Mouse (Mus musculus) urinary bladder, postnatal 10 days (tissue): ENCODE data around the gene Scrt2.
"Not testable (repeated sequence)": the region's sequence is repeated elsewhere in the genome, so short reads cannot be mapped to it uniquely, and the experiment has no call there.

Experiments
- DNase-seq: peaks from one replicate; pipeline ENCODE4 v3.0.0; 2022; ENCODE audit warnings: low spot score

Gene Scrt2

DNA sequence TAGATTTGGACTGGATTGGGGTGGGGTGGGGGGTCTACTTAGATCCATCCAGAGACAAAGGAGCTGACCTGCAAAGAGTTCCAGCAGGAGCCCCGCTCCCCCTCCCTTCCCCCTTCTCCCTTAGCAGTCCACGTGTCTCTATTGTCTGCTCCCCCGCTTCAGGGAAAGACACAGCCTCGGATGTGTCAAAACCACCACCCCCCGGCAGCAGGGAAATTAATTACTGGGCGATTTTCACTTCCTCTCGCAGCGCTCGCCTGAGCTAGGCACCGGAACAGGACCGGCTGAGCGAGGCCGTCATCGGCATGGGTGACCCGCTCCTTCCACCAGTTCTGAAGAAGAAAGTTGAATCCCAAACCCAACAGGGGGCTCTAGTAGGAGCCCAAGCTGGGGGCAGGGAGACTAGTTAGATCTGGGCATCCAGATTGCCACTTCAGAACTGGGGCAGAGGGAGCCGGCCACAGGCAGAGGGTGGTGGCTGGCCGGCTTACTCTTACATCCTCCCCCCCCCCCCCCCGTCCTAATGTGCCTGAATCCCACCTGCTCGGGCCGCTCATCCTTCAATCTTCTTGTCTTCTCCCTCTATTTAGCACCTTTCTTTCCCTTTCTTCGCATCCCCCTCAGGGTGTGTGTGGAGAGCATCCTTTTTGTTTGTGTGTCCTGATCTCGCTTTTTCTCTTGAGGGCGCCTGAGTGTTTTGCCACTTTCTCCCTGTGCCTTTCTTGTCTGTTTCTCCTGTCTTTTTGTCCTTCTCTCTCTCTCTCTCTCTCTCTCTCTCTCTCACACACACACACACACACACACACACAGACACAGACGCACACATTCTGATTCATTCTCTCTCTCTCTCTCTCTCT is at the start of gene Scrt2:
Scrt2 (plus strand) TSS at position 845 of the 857 bp plus-strand sequence.
- DNase-seq, result no peak

DNA sequence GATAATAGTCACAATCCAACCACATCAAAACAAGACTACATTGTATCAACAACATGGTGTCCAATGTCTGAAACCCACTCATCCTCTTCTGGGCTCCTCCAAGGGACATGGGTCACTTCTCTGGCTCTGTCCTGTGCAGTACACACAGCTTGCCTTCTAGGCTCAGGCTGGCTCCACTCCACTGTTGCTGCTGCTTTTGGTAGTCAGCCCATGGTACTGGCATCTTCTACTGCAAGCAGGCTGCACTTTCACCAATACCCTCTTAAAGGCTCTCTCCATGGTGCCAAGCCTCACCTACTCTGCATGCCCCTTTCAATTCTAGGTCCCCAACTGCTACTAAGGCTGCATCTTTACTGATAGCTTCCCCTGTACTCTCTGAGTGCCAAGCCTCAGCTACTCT is 41.2 kb upstream of the Scrt2 start:
- no peak for DNase-seq

DNA sequence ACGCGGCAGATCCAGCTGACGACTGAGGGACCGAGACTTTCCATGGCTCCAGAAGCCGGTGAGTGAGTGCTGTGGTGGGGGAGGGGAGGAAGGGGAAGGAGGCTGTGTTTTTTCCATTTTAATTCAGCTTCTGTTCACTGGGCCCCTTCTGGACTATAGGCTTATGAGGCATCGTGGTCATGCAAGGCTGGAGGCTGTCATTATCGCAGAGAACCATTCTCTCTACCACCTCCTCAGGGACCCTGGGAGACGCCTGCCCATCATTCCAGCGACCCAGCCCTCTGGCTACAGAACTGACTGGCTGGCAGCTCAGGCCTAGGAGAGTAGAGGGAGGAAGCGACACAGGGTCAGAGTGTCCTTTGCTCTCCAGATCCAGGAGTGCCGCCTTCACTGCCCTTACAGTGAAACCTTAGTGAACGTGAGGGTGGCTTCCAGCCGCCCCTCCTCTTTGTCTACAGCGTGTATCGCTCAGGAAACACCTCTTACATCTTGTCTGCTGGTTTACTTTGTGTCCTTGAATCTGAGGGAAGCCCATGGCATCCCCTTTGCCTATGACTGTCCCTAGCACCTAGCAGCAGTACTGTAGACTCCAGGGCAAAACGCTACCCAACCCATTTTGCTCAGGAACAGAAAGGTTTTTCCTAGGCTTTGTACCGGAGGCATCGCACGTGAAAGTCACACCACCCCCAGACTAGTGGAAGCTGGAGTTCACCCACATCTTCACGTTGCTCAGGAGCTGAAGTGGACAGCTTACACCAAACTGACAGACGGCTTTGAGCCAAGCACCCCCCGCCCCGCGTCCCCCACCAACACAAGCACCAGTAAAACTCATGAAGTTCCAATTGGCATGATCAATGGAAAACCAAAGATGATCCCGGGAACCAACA is 34.0 kb upstream of the Scrt2 start:
- DNase-seq, result no peak

DNA sequence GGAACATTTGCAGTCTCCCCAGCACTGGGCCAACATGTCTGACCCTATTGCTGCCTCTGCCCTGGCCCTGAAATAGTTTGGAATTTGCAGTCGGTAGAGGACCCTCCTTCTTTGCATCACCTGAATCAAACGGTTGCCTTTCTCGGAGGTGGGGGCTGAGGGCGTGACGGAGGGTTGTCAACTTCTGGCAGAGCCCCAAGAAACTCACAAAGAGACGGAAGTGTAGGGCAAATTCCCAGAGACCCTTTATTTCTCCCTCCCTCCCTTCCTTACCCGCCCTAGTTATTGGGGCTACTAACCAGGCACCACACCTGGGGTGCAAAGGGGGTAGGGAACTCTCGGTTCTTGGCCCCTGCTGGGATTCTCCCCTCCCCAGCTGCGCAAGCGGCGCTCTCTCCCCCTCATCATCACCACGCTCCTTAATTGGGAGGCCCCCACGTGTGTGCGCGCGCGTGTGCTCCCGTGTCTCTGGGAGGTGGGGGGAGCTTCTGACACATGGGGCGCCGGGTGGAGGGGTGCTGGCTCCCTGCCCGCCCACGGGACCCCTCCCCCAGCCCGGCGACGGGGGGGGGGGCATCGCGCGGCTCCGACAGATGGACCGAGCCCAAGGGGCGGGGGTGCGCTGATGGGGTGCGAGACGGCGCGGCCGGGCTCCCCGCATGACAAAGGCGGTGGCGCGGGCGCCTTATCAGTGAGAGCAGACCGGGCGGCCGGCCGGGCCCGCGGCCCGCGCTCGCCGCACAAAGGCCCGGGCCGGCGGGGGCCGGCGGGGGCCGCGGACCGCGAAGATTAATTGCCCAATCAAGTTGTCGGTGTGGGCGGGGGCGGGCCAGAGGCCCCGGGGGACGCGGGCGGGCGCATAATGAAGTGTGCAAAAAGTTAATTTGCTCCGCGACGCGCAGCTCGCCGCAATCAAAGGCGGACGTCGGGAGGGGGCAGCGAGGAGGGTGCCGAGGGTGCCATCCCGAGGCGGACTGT is 33.0 kb upstream of the Scrt2 start:
- DNase-seq, result no peak

DNA sequence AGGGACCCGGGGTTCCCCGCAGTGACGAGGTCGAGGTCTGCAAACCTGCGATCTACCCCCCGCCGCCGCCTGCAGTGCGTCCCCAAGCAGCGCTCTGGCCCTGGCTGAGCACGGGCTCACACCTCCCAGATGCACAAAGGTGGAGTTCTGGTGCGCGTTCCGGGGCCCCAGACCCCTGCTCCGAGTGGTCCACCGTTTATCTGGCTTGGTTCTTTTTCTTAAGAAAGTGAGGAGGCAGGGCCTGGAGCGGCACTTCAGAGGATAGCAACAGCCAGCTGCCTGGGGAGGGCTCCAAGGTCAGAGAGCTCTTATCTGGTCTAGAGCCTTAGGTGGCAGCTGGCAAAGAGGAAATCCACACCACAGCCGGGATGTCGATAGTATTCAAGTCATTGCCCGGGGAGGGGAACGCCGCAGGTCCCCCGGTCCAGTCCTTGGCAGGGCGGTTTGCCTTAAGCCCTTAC is 32.3 kb upstream of the Scrt2 start:
- DNase-seq, result no peak

DNA sequence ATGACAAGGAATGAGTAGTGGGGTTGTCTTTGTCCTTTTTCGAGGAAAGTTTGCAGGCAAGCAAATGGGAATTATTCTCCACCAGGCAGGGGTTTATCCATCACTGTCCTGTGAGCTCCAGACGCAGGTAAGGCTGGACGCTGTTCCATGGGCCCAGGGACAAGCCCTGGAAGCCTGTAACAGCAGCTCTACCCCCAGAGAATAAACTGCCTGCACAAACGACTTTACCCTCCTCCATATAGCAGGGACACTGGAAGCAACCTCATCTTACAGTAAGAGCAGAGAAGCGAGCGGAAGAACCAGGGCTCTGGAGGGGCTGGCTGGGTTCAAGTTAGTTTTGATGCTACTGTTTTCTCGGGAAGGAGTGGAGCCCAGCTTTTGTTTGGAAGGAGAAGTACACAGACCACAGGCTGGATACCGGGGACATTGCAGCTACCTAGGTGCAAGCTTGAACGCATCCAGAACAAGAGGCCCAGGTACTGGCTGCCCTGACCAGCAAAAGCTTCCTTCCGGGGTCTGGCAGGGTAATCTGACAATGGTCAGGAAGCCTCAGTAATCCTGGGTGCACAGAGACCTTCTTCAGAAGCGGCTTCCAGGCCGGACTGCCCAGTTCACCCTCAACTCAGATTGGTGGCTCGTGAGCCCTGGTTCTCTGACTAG is 31.6 kb upstream of the Scrt2 start:
- DNase-seq, result no peak

GRCm38 (mm10) chr2:152050316-152050715 is 31.0 kb upstream of the Scrt2 start:
- DNase-seq, result no peak

DNA sequence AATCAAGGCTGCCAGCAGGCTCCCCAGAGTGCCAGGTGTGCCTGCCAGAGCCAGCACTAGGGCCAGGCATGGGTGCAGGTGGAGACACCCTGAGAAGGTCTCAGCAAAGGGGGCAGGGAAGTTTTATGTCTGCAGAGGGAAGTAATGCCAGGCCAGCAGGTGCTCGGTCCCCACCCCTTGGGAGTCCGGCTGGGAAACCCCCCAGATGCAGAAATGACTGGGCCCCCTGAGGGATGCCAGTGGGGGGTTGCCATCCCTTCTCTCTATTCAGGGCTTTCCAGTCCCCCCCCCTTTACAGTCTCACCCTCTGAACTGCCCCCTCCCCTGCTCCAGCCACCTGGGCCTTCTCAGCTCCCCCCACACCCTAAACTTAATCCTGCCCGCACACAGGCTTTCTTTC is 29.3 kb upstream of the Scrt2 start:
- DNase-seq, result no peak

- DNase-seq, result no peak
These were observed 25.9 kb upstream of the Scrt2 start for GRCm38 (mm10) chr2:152055406-152055805.

GRCm38 (mm10) chr2:152056368-152057251 is 24.7 kb upstream of the Scrt2 start:
- no peak for DNase-seq

DNA sequence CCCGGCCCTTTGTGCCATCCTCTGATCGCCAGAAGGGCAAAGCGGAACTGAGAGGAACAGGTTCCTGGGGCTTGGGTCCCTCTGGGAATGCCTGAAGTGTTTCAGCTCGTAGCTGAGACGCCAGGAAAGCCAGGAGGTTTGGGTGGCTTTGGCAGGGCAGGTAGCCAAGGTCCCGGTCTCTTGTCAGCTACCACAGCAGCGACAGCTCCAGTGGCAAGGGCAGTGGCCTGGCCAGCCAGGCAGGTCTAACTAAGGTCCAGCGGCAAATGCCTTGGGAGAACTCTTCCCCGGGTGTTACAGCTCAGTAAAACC is 24.1 kb upstream of the Scrt2 start:
- DNase-seq, result no peak

DNA sequence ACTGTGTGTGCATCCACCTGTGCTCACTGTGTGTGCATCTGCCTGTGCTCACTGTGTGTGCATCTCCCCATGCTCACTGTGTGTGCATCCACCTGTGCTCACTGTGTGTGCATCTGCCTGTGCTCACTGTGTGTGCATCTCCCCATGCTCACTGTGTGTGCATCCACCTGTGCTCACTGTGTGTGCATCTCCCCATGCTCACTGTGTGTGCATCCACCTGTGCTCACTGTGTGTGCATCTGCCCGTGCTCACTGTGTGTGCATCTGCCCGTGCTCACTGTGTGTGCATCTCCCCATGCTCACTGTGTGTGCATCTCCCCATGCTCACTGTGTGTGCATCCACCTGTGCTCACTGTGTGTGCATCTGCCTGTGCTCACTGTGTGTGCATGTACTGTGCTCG is 18.5 kb upstream of the Scrt2 start:
- not testable (repeated sequence) for DNase-seq

- DNase-seq, result no peak
These were observed 12.5 kb upstream of the Scrt2 start for GRCm38 (mm10) chr2:152068660-152069433.

DNA sequence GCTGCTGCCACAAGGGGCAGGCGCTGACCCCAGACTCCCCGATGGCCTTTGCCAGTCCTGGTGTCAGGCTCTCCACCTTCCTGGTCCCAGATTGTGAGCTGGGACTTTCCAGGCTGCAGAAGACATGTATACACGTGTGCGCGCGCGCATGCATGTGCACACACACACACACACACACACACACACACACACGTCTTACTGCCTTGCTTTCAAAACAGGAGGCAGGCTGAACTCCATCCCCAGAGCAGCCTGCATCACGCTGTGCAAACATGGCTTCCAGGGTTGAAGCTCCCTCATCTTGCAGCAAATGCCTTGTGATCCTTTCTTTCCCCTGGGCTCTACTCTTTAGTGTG is 11.9 kb upstream of the Scrt2 start:
- DNase-seq, result no peak

DNA sequence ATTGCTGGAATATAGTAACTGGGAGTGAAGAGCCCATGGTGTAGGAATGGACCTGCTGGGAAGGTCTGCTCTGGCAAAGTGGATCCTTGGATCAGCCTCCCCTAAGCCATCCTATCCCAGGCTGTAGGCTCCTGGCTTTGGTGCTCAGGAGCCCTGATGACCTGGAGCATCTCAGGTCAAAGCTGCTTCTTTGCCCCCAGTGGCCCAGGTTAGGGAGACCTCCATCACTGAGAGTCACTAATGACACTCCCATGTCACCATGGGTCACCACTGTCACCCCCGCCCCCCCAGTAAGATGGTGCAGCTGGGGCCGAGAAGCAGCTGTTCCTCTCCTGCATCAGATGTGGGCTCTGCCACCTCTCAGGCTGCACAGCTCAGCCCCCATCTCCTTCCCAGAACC is 11.4 kb upstream of the Scrt2 start:
- DNase-seq, result no peak

DNA sequence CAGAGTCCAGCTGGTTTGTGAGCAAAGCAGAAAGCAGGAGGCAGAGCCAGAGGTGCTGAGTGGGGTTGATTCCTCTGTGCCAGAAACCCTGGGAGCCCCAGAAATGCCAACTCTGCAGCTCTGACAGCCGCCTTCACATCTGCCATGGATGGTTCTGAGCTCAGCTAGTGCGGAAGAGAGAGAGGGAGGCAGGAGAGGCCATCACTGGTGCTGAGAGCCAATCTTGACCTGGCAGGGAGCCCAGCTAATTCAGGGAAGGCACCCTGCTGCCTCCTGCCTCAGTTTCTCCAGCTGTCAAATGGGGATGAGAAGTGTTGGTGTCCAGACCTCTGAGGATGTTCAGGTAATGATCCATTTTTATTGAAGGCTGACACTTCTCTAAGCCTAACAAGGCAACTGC is 6.8 kb upstream of the Scrt2 start:
- no peak for DNase-seq

DNA sequence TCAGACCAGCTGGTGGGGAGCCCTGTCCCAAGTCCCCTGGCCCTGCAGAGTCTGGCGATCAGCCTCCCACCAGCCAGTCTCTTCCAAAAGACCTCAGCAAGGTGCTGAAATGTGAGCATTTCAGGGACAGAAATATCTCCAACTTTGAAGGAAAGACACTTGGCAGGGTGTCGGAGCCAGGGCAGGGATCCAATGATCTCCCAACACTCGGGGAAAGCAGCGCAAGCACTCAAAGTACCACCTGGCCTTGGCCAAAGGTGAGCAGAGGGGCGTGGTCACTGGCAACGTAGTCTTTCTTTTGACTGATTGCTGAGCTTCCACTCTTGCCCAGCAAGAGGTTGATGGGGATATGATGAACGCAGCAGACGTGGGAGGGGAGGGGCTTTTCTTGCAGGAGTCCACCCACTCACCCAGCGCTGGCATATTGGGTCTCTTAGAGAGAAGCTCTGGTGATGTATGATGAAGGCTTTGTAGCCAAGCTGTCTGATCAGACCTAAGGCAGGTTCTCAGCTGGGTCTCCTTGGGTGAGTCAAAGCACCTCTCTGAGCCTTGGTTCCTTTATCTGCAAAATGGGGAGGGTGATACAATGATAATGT is 5.9 kb upstream of the Scrt2 start:
- DNase-seq, result no peak

GRCm38 (mm10) chr2:152077337-152077736 is 4.0 kb upstream of the Scrt2 start:
- DNase-seq, result no peak
